Mouse (Mus musculus) forebrain, embryonic 11.5 days (tissue): ENCODE data around the gene Tpk1. TPM values are rescaled to one million over a fixed set of nuclear protein-coding genes. Genes with fewer than 3 reads are reported as not detected.

Experiments used
- ATAC-seq: fragments of 200-750 bp; cut with Nextera tagmentation; replicated peaks from 2 replicates; pipeline ENCODE4 v1.8.0; 2017; ENCODE audit warnings: moderate TSS enrichment; ENCODE audit not compliant: low FRiP score
- DNase-seq: peaks from one replicate; pipeline ENCODE4 v3.0.0-alpha.2; 2017; ENCODE audit warnings: low spot score
- H3K27ac ChIP-seq: fragments of 300-500 bp; sonication (generic); 2 replicates; pipeline ENCODE4 v1.5.1; 2014; ENCODE audit warnings: low read depth, low read length
- H3K27me3 ChIP-seq: fragments of 300-500 bp; sonication (generic); 2 replicates; pipeline ENCODE4 v1.6.1; 2014; ENCODE audit warnings: mild to moderate bottlenecking, low read length, mixed read lengths; ENCODE audit not compliant: control insufficient read depth, insufficient read depth
- H3K36me3 ChIP-seq: fragments of 300-500 bp; sonication (generic); 2 replicates; pipeline ENCODE4 v1.6.1; 2014; ENCODE audit warnings: mild to moderate bottlenecking, low read length, moderate library complexity, mixed read lengths; ENCODE audit not compliant: control insufficient read depth, insufficient read depth
- H3K4me1 ChIP-seq: fragments of 300-500 bp; sonication (generic); replicated peaks from 2 replicates; pipeline ENCODE4 v1.6.1; 2014; ENCODE audit warnings: low read length, mixed read lengths; ENCODE audit not compliant: control insufficient read depth, insufficient read depth
- H3K4me2 ChIP-seq: fragments of 300-500 bp; sonication (generic); 2 replicates; pipeline ENCODE4 v1.6.1; 2014; ENCODE audit warnings: low read depth, mild to moderate bottlenecking, low read length, moderate library complexity, mixed read lengths; ENCODE audit not compliant: severe bottlenecking
- H3K4me3 ChIP-seq: fragments of 300-500 bp; sonication (generic); 2 replicates; pipeline ENCODE4 v1.5.1; 2014; ENCODE audit warnings: low read depth, low read length
- H3K9ac ChIP-seq: fragments of 300-500 bp; sonication (generic); 2 replicates; pipeline ENCODE4 v1.6.1; 2014; ENCODE audit warnings: low read length
- H3K9me3 ChIP-seq: fragments of 300-500 bp; sonication (generic); 2 replicates; pipeline ENCODE4 v1.6.1; 2016; ENCODE audit warnings: low read length, mixed read lengths; ENCODE audit not compliant: control insufficient read depth
- WGBS: fragments of 180-500 bp; shearing (Covaris S2); extraction: QIAGEN DNeasy Blood & Tissue Kit; methylation state at CpG from one replicate; pipeline ENCODE4 v1.1.7; 2014; 5-methylcytosine and 5-hydroxymethylcytosine counted together
- polyA plus RNA-seq: library from polyadenylated mRNA; unstranded; fragments of >200 nt; fragmentation: Nextera tagmentation; extraction: Ambion mirVana; gene quantifications from 2 replicates; pipeline ENCODE4 v1.2.1, GENCODE M21; 2014

Gene Tpk1
- polyA plus RNA-seq, 1 experiment from 2014 or later, result 5.4 TPM

- no peaks in the 10 kb centered on the region for H3K36me3 ChIP-seq
- 80% methylated on average over 3 of the region's 3 CpGs for WGBS
- no peaks in the 10 kb centered on the region for H3K9me3 ChIP-seq
- no peak overlapping the region for H3K9ac ChIP-seq
- no peak overlapping the region for H3K27ac ChIP-seq
- H3K4me2 ChIP-seq, result no peak overlapping the region
- no peak overlapping the region for H3K4me3 ChIP-seq
- no peaks in the 10 kb centered on the region for H3K4me1 ChIP-seq
- DNase-seq, result no peak
- H3K27me3 ChIP-seq, result no peaks in the 10 kb centered on the region
- no peak for ATAC-seq
Observed at GRCm38 (mm10) chr6:43674986-43675760, 9.1 kb upstream of the Tpk1 start.

DNA sequence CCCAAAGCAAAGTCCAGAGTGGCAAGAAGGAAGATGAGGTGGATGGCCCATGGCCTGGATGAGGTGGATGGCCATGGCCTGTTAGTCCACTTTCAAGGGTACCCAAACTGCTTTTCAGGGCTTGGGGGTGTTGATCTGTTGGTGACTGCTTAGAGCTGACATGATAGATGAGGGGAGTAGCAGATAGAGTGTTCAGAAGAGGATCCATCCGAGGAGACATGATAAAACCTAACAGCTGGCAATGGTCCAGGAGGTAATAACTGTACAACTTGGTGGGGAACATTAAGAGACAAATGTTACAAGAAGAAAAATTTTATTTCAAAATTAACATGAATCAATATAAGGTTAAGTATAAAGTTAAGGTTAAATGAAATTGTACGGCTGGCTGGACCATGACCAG, 4.9 kb upstream of the Tpk1 start:
- H3K27ac ChIP-seq, result no peak overlapping the region
- no peaks in the 10 kb centered on the region for H3K36me3 ChIP-seq
- 90% methylated on average over 2 of the region's 2 CpGs for WGBS
- no peak overlapping the region for H3K9ac ChIP-seq
- no peaks in the 10 kb centered on the region for H3K27me3 ChIP-seq
- DNase-seq, result no peak
- H3K9me3 ChIP-seq, result no peaks in the 10 kb centered on the region
- no peak overlapping the region for H3K4me3 ChIP-seq
- H3K4me1 ChIP-seq, result no peaks in the 10 kb centered on the region
- no peak overlapping the region for H3K4me2 ChIP-seq
- no peak for ATAC-seq

- ATAC-seq, result no peak
- DNase-seq, result no peak
- no peak overlapping the region for H3K9ac ChIP-seq
- no peak overlapping the region for H3K4me2 ChIP-seq
- no peaks in the 10 kb centered on the region for H3K36me3 ChIP-seq
- H3K27ac ChIP-seq, result no peak overlapping the region
- H3K4me1 ChIP-seq, result no peaks in the 10 kb centered on the region
- H3K4me3 ChIP-seq, result no peak overlapping the region
- 89% methylated on average over 2 of the region's 2 CpGs for WGBS
- H3K9me3 ChIP-seq, result no peaks in the 10 kb centered on the region
- no peaks in the 10 kb centered on the region for H3K27me3 ChIP-seq
Observed at GRCm38 (mm10) chr6:43667681-43668080, 1.6 kb upstream of the Tpk1 start.

DNA sequence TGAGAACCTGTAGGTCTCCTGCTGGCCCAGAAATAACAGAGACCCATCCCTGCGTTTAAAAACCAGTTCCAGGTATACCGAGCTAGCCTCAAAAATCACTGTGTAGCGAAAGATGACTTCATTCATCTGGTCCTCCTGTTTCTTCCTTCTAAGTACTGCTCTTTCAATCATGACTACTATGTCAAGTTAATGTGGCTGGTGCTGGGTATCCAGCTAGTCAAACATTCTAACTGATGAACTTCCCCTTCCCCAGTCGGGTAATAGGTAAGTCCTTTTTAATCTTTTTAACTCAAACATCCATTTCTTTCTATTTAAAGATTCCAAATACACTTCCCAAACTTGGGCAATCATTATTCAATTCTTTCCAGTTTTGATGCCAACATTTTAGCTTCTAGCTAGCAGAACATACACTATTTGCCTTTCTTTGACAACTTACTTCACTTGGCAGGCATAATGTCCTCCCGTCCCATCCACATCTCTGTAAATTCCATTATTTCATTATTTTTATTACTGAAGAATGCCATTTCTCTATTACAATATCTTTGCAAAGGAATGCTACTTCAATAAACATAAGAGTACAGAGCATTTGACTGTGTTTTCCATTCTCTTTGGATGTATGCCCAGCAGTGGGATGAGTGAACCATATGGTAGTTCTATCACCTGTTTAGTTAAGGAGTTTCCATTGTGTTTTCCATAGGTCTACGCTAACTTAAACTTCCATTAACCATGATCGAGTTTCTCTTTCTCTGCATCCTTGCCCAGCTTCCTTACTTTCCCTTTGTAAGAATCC, 728 bp upstream of the Tpk1 start:
- Histone ChIP-seq H3K9ac (peak overlapping the region; percentile 55), H3K27ac (no peak overlapping the region)
- no peak for DNase-seq

GRCm38 (mm10) chr6:43661822-43662221, 4.3 kb downstream of the Tpk1 start:
- DNase-seq (no peak), ATAC-seq (no peak)
- no peak overlapping the region for H3K4me2 ChIP-seq
- H3K27me3 ChIP-seq, result no peaks in the 10 kb centered on the region
- no peaks in the 10 kb centered on the region for H3K36me3 ChIP-seq
- no peak overlapping the region for H3K27ac ChIP-seq
- H3K9me3 ChIP-seq, result no peaks in the 10 kb centered on the region
- no peak overlapping the region for H3K9ac ChIP-seq
- no peak overlapping the region for H3K4me3 ChIP-seq
- H3K4me1 ChIP-seq, result no peaks in the 10 kb centered on the region
- WGBS, result 82% methylated on average over 2 of the region's 2 CpGs

More for the DNA sequence above, 728 bp upstream of the Tpk1 start:
- Histone ChIP-seq H3K27me3 (no peaks in the 10 kb centered on the region), H3K36me3 (no peaks in the 10 kb centered on the region), H3K4me2 (peak overlapping the region; percentile 55), H3K4me3 (peak overlapping the region; percentile 50), H3K4me1 (no peaks in the 10 kb centered on the region), H3K9me3 (no peaks in the 10 kb centered on the region)
- ATAC-seq, result no peak; the same call in none of the 2 replicates
- 83% methylated on average over 7 of the region's 7 CpGs for WGBS

DNA sequence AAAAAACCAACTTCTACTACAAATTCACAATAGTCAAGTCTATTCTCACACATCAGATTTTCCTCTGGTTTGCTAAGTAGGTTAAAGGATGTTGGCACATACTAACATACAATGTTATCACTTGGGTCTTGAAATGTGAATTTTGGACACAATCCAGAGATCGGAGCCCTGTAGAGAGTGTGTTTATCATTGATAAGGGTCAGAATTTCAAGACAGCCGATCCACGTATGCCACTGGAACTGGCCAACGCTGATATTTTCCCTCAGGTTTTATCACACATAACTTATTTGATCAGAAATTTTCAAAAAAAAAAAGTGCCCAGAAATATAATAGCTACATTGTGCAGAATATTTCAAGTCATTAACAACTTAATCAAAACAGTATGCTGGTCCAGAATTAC, 7.8 kb downstream of the Tpk1 start:
- H3K36me3 ChIP-seq, result no peaks in the 10 kb centered on the region
- no peaks in the 10 kb centered on the region for H3K9me3 ChIP-seq
- H3K27me3 ChIP-seq, result no peaks in the 10 kb centered on the region
- 89% methylated on average over 4 of the region's 4 CpGs for WGBS
- no peaks in the 10 kb centered on the region for H3K4me1 ChIP-seq
- no peak overlapping the region for H3K4me3 ChIP-seq
- ATAC-seq (no peak), DNase-seq (no peak)
- no peak overlapping the region for H3K27ac ChIP-seq
- no peak overlapping the region for H3K9ac ChIP-seq
- no peak overlapping the region for H3K4me2 ChIP-seq

GRCm38 (mm10) chr6:43657845-43658244, 8.2 kb downstream of the Tpk1 start:
- Histone ChIP-seq H3K36me3 (no peaks in the 10 kb centered on the region), H3K27ac (no peak overlapping the region), H3K9ac (no peak overlapping the region), H3K4me2 (no peak overlapping the region), H3K4me3 (no peak overlapping the region), H3K9me3 (no peaks in the 10 kb centered on the region), H3K4me1 (no peaks in the 10 kb centered on the region), H3K27me3 (no peaks in the 10 kb centered on the region)
- DNase-seq (no peak), ATAC-seq (no peak)
- WGBS, result 93% methylated on average over 3 of the region's 3 CpGs

DNA sequence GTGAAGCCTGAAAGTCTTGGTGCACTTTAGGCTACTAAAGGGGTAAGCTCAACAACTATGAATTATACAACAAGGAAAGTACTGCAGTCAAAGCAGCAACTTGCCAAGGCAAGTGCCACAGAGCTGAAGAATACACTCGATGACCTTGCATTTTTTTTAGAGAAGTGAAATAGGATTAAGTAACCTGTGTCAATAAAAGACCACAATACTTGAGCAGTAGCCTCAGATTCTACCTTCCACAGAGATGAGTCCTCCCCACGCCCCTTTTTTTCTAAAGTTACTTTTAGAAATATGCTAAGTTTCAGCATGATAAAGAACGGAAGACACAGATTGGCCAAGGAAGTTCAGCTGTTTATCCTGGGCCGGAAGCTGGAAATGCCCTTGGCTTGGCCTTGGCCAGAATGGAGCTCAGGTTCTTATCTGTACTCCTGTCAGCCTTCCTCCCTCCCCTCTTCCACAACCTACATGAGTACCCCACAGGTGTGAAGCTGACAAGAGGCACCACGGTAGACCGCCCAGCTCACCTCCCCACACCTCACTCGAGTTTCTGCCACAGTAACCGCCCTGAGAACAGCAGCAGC, 11.1 kb downstream of the Tpk1 start:
- DNase-seq (no peak), ATAC-seq (no peak)
- Histone ChIP-seq H3K4me1 (no peaks in the 10 kb centered on the region), H3K36me3 (no peaks in the 10 kb centered on the region), H3K9ac (no peak overlapping the region), H3K27me3 (no peaks in the 10 kb centered on the region), H3K4me2 (no peak overlapping the region), H3K9me3 (no peaks in the 10 kb centered on the region), H3K27ac (no peak overlapping the region), H3K4me3 (no peak overlapping the region)
- WGBS, result 89% methylated on average over 8 of the region's 8 CpGs
